Mouse (Mus musculus) CD4-positive, CD25-positive, alpha-beta regulatory T cell, adult 4 months (primary cell): ENCODE measurements around the gene Cmbl. TPM values are rescaled to one million over a fixed set of nuclear protein-coding genes. Genes with fewer than 3 reads are reported as not detected.

Experiments used
- ATAC-seq: one replicate; pipeline ENCODE4 v1.8.0; 2017
- polyA plus RNA-seq, 2 experiments: library from polyadenylated mRNA; unstranded; fragments of 100-300 nt; shearing (Covaris generic); gene quantifications; one replicate each; pipeline ENCODE4 v1.2.1; 2017

The Cmbl gene
- polyA plus RNA-seq, 2 experiments from 2014 or later = not detected

DNA sequence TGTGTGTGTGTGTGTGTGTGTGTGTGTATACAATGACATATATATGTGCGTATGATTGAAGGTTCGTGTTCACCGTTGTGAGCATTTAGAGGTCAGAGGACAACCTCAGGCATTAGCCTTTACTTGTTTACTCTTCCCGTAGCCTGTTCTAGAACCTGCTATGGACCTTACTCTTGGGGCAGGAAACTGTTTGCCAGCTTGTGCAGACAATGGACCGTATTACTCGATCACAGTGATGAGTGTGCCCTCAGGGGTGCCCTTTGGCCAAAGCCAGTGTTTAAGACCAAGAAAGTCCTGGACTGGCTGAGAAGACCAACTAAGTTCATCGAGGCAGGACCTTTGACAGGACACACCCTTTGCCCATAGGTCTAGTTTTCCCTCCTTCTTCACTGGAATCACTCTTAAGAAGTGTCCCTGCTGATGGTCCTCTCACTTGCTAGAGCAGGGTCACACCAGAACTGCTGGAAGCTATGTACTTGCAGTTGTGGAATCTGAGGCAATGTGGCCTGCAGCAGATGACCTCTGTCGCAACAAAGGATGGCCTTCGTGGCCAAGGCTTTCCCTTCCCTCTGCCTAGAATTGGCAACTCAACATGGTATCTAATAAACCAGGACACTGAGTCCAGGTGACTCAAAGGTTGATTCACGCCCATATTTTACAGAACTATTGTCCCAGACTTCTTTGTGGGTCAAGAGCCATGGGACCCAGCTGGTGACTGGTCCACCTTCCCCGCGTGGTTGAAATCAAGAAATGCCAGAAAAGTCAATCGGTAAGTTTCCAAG lies 18.3 kb downstream of the Cmbl start:
- no peak for ATAC-seq

DNA sequence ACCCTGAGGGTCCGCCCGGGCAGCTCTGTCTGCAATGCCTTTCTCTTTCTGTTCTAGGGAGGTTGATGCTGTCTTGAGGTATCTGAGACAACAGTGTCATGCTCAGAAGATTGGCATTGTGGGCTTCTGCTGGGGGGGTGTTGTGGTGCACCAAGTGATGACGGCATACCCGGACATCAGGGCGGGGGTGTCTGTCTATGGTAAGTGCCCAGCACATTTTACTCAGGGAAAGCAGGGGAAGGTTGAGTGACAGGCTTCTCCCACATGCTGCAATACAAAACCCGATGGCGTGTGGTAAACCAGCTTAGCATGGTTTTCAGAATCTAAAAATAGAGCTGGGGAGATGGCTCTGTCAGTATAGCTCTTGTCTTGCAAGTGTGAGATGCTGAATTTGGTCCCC lies 20.0 kb downstream of the Cmbl start:
- no peak for ATAC-seq

DNA sequence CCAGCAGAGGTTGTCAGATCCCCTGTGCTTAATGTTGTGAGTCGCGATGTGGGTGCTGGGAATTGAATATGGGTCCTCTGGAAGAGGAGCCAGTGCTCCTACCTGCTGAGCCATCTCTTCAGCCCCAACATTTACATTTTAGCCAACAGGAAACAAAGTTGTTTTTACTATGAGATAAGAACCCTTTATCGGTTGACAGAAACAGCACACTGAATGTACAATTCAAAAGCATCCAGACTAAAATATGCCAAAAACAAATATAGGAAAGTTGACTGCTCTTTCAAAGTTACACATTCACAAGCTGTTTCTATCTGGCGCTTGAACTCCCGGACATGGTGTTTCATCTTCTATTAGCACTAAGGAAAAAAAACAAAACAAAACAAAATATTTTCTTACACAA lies 20.9 kb downstream of the Cmbl start:
- no peak for ATAC-seq

DNA sequence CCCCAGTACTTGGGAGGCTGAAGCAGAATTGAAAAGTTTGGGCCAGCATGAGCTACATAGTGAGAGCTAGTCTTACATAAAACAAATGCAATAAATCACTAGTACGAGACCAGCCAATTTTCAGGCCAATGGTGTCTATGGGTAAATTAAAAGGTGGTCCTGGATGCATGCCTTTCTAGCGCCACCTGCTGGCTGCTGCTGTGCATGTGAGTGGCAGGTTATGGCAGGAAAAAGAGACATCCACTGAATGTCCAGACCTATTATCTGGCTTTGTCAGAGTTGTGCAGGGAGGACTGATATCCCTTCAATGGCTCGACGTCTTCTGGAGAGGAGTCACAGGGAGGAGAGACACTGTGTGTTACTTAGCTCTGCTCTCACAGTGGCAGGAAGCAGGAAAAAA lies 21.3 kb downstream of the Cmbl start:
- peak; percentile 67 for ATAC-seq

DNA sequence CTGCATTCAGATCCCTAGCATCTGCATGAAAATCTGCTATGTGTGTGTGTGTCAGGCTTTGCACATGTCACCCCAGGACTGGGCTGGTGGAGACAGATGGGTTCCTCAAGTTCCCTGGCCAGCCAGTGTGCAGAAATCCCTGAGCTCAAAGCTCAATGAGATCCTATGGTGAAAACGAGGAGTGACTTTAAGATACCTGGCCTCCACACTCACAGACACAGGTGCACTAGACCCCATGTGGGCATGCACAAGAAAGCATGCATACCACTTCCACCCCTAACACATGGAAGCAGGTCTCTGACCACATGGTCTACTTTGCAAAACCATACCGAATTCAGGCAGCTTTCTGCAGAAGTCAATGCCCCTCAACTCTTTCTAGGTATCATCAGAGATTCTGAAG lies 22.6 kb downstream of the Cmbl start:
- no peak for ATAC-seq

DNA sequence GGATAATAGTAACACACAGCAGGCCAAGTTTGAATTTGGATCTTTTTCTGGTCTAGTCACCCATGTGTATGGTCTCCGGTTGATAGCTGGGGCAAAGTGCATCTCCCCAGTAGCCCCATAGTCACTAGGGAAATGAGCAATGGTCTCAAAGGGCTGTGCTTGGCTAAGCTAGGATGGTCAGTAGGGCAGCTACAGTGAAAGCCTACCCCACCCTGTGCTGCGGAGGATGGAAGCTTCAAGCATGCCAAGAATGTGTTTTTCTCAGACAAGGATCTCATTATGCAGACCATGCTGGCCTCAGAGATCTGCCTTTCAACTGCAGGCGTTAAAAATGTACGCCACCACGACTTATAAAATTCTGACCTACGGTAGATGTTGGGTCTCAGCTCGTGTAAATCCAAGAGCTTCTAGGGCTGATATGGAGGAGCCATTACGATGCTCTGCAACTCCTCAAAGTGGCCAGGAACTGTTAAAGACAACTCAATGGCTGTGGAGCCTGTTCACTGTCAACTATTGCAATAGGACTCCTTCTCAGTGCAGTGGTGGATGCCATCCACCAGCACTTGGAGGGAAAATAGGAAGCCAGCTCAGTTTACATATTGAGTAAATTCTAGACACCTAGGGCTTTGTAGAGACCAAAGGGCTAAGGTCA lies 23.9 kb downstream of the Cmbl start:
- ATAC-seq = no peak

DNA sequence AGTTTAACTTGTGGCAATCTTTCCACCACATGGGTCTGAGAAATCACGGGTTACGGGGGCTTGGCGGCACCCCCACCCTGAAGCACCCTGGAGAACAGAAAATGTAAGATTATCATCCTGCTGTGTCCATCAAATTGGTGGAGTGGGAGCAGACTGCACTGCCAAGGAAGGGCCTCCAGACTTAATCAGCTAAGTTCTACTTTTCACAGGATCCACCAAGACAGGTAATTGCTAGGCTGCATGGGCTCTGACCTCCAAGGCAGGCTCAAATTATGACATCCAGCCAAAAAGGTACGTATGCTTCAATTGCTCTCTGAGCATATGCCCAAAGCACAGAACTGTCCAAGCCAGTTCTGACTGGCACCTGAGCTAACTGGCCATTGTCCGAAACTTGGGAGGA lies 25.0 kb downstream of the Cmbl start:
- no peak for ATAC-seq

DNA sequence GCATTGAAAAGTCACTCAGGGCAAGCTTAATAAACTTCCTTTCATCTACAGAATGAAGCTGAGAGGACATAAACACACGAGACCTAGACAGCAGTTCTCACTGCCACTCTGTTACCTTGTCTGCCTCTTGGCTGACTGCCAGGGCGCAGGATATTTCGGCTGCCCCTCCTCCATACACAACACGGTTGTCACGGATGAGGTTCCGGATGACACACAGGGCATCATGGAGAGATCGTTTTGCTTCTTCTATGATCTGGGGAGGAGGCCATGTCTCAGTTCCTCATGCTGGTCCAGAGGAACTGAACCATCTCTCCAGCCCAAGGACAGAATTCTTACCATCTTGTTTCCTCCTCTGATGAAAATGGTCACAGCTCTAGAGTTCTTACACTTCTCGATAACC lies 27.3 kb downstream of the Cmbl start:
- ATAC-seq = no peak

DNA sequence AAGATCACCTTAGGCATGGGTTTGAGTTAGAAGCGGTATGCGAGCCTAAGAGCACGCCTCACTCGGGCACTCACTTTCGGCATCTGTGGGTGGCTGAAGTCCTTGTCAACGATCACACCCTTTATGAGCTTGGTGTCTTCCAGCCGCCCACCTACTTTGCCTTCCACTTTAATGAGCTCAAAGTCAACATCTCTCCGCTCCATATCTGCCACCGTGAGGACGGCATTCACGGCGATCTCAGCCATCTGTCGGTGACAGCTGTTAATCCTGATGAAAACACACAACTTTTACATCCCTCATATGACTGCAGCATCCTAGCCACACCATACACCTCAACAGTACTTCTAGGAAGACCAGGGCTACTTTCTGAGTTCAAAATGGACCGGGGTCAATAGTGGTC lies 29.1 kb downstream of the Cmbl start:
- no peak for ATAC-seq

DNA sequence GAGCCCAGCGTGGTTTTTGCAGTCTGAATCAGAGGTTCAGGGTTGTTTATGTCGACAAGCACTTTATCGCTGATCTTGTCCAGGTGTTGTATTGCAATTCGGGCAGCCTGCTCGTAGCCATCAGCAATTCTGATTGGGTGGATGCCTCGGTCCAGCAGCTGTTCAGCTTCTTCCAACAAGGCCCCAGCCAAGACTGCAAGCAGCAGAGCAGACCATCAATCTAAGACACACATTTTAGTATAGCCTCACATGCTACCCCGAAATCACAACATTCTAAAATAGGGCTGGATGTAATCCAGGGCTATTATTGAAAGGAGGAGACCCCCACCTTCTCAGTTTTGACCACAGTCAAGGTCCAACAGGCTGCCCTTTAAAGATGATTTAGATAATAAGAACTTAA lies 30.5 kb downstream of the Cmbl start:
- ATAC-seq = no peak

DNA sequence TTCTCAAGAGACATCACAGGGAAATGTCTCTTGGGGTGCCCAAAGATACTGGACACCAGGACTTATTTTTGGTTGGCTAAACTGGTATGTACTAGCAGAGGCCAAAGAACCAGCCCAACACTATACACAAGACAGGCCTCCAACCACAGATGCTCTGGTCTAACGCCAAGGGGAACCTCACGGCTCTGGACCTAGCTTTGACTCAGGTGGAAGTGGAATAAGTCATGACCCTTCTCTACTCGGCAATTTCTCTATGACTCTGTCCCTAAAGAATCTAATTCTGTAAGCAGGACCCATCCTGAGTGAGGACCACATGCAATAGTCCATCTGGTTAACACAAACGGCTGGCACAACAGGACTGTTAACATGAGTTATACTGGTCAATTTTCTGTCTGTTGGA lies 34.6 kb downstream of the Cmbl start:
- no peak for ATAC-seq

DNA sequence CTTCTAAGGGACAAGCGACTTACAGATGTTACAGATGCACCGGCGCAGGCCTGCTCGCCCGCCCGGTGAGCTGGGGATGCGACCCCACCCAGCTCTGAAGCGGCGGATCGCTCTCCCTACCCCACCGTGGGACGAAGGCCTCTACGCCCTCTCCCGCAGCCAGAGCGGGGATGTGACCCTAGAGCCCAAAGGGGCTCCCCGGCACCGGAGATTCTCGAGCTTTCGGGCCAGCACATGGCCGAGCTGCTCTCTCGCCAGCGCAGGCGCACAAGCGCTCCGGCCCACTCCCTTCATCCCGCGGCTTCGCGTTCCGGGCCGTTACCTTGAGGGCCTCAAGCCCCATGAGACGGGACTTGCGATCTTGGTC lies 36.1 kb downstream of the Cmbl start:
- peak; percentile 47 for ATAC-seq

DNA sequence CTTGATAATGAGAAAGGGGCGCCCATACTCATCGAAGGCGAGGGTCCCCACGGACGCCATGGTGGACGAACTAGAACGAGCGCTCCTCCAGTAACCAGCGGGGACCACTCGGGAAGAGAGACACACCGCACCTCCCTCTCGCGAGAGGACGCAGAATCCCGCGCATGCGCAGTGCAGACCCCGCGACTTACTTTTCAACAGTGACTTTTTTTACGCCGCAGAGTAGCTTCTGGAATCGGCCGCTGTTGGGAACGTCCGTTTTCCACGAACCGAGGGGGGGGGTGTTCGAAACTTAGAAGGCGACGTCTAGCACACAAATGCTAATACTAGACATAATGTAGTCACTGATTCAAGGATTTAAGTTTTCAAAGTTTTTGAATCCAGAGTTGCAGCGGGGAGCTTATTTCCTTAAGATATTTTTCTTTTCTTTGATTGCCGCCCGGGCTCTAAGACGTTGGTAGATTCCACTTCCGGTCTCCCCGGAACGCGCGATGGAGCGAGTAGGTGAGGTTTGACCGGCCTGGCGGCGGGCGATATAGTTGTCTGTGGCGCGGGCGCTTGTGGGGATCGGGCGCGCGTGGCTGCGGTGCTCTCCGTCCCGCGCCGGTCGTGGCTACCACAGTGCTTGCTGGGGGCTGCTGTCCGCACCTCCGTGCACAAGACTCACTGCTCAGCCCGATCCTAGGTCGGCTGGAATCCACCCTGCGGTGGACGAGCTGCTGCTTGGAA lies 36.6 kb downstream of the Cmbl start, which contains the start of the genes Cct5 and Fam173b:
Gene Cct5, minus strand, starts transcription at position 159 of the 729 bp plus-strand sequence.
Gene Fam173b, plus strand, starts transcription at position 207 of the 729 bp plus-strand sequence.
- peak; percentile 86 for ATAC-seq

DNA sequence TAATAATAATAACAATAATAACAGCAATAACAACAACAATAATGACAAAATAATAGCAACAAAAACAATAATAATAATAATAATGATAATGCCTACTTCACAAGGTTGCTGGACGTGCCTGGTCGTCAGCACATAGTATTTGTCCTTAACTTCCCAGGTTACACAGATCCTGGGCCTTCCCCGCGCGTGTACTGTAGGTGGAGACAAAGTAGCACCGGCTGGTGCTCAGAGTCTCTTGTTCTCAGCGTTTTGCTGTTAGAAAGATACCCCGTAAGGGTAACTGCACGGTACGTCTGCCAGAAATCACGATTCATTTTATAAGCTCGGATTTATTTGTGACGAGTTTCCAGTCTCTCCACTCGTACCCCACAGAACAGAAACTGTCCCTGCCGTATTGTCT lies 37.2 kb downstream of the Cmbl start:
- ATAC-seq = no peak

DNA sequence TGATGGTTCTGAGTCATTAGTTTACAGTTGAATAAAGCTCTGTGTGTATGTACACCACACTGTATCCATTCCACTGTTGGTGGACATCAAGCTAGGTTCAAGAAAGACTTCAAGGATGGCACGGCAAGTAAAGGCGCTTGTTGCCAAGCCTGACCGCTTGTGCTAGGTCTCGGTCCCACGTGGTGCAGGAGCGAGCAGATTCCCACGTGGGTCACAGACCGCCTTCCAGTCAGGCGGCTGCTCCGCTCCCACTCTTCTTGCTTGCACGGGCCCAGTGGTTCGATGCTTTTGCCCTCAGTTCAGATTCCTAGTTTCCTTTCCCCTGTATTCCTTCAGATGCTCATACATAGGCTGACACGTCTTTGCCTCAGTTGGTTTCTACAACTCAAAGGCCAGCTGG lies 37.9 kb downstream of the Cmbl start:
- ATAC-seq = no peak

DNA sequence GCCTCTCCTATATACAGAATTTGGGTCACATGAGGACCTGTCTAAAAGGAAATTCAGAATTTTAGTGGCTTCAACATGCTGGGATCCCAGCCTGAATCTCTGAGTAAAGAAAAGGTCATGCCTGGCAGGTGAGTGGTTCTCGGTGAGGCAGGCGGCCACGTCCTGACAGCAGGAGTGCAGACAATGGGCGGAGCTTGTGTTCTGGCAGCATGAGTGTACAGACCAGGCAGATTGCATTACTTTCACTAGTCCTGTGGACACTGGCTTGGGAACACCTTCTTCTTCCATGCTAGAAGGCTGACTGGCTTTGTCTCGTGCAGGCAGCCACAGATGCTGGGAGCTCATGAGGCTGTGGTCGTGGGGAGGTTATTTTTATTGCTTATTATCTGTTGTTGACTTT lies 41.6 kb downstream of the Cmbl start:
- ATAC-seq = no peak

DNA sequence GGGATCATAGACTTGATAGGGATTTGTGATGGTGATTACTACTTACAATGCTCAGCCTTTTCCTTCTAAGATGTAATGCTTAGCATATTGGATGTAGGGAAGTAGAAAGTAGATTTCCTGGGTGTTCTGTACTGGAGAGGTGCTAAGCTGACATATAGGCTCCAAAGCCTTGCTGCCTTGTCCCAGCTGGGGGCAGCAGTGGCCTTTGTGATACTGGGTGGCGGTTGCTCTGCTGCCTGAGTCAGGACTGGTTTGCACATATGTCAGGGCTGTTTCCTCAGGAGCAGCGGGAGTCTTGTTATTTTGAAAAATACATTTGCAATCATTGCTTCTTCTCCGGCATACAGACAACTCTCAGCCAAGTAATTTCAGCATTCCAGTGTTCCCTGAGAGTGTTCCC lies 45.8 kb downstream of the Cmbl start:
- ATAC-seq = no peak

DNA sequence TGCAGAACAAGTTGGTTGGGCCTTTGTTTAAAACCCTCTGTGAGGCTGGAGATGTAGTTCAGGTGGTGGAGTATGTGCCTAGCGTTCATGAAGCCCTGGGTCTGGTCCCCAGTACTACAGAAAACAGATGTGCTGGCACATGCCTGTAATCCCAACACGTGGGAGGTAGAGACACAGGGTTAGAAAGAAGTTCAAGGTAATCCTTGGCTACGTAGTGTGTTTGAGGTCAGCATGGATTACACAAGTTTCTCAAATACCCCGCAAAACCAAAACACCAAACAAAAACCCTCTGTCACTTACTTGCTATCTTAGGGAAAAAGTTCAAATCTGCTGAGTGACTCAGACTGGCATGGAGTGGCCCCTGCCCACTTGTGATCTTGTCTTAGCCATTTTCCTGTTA lies 46.8 kb downstream of the Cmbl start:
- no peak for ATAC-seq

DNA sequence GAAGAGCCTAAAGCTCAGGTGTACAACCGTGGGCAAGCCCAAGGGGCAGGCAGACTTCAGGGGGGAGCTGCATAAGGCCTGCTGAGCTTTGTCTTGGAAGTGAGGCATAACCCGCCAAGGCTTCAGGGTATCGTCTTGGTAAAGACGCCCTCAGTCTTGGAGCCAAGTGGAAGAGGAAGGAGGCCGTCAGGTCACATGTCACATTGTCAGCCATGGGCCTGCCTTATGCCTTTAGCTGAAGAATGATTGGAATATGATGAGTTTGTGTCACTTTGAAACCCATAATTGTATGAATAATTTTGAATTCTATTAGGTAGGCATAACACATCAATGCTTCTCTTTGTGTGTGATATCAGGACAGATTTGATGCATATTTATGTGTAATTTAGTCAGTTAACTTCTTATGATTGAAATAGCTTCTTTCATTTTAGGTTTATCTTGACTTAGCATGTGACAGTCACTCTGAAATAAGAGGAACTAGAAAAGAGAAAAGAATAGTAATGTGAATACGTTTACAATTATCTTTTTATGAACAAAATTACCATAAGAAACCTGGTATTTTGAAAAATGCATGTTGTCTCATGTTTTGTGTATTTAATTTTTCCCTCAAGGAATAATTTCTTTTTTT lies 48.8 kb downstream of the Cmbl start:
- no peak for ATAC-seq

DNA sequence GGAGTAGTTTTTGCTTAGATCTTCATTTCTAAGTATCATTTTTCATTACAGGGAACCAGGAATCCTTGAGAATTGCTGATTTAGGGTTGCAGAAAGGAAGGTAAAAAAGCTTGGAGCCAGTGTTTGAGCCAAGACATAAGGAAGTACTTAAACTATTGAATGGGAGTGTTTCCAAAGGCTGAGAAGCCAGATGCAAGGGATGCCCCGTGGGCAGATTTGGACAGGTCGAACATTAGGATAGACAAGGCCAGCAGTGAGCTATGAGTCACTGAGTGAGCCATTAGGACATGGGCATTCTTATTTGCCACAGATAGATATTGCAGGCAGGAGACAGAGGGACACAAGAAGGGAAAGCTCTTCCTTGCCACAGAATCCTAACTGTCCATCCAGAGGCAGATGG lies 49.5 kb downstream of the Cmbl start:
- ATAC-seq = no peak

DNA sequence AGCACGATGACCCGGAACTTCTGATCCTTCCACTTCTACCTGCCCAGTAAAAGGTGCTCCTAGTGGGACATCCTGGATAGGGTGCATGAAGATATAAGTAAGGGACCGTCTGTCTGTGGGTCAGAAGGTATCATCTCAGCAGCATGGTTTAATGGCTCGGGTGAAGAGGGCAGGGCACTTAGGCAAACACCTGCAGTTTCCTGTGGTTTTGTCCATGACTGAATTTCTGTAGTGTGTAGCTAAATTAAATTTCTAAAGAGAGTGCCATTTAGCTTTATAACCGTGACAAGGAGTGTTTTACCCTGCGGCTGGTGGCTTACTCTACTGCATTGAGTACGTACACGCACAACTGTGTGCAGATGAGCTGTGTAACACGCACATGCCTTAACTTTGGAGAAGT lies 52.1 kb downstream of the Cmbl start:
- ATAC-seq = no peak

DNA sequence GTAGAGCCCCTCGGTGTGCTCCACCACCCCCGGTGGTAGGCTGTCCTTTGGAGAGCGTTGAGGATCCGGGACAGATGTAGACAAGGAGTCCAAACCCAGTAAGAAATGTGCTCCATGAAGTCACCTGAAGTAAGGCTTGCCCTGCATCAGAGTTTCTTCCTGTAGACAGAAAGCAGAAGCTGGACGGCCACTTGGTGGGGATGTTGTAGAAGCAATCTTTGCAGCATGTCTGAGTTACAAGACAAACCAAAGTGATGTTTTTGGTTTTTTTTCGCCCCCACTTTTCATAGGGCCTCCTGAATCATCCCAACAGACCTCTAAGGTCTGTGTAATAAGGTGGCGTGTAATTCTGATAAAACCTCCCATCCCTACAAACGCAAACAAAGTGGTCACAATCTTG lies 54.3 kb downstream of the Cmbl start:
- ATAC-seq = no peak
